Mouse (Mus musculus) small intestine, adult 2 months (tissue): Measurements from ENCODE around the gene Slc9a5.

Experiments
- CTCF ChIP-seq: fragments of 200-500 bp; IDR thresholded peaks from 2 replicates; pipeline ENCODE4 v1.5.1; 2012; ENCODE audit warnings: low read depth, mild to moderate bottlenecking, control low read depth, inconsistent platforms, low read length, moderate library complexity, mixed read lengths; ENCODE audit not compliant: insufficient replicate concordance, insufficient read length; ENCODE audit errors: extremely low read depth
- POLR2A ChIP-seq: fragments of 200-500 bp; IDR thresholded peaks from 2 replicates; pipeline ENCODE4 v1.6.1; 2012; ENCODE audit warnings: low read depth, mild to moderate bottlenecking, control low read depth, inconsistent platforms, low read length, moderate library complexity

DNA sequence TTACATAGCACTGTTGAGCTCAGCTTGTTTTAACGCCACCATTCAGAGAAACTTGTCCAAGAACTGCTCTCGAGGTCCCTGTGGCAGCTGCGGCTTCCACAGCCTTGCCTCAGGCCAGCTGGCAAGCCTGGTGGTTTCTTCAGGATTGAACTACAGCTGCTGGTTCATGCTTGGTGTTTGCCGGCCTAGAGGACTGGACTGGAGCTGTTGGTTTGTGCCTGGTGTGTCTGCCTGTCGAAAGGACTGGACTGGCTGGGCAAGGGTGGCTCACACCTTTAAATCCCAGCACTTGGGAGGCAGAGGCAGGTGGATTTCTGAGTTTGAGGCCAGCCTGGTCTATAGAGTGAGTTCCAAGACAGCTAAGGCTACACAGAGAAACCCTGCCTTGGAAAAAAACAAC is 51.4 kb downstream of the Slc9a5 start:
- no peak for TF ChIP-seq CTCF
- TF ChIP-seq POLR2A, result no peak
